Mouse (Mus musculus): ENCODE measurements around the gene Bbs4.

Gene Bbs4

GRCm38 (mm10) chr9:59292493-59292875 lies 60.8 kb downstream of the Bbs4 start:
- in situ Hi-C loops (cut with MboI, MseI) = no loop called here

GRCm38 (mm10) chr9:59291688-59292492 lies 61.4 kb downstream of the Bbs4 start:
- in situ Hi-C loops (cut with MboI, MseI) = no loop called here

- in situ Hi-C loops (cut with MboI, MseI) = no loop called here
Measured at GRCm38 (mm10) chr9:59290957-59291687, 62.2 kb downstream of the Bbs4 start, which contains the start of gene Adpgk. Gene Adpgk (plus strand): TSS chr9:59291558.

GRCm38 (mm10) chr9:59289529-59290115 lies 63.7 kb downstream of the Bbs4 start:
- in situ Hi-C loops (cut with MboI, MseI) = loop anchor here (10.0 kb wide), 1 partner anchor 255 kb away; the partner anchor contains the start of gene Neo1

- in situ Hi-C loops (cut with MboI, MseI) = loop anchor here (10.0 kb wide), 1 partner anchor 254 kb away; the partner anchor contains the start of gene Neo1
Measured at GRCm38 (mm10) chr9:59288685-59289410, 64.5 kb downstream of the Bbs4 start.

GRCm38 (mm10) chr9:59288058-59288457 lies 65.2 kb downstream of the Bbs4 start:
- in situ Hi-C loops (cut with MboI, MseI) = loop anchor here (10.0 kb wide), 1 partner anchor 253 kb away; the partner anchor contains the start of gene Neo1

- in situ Hi-C loops (cut with MboI, MseI) = loop anchor here (10.0 kb wide), 1 partner anchor 251 kb away; the partner anchor contains the start of gene Neo1
Measured at GRCm38 (mm10) chr9:59285614-59286013, 67.7 kb downstream of the Bbs4 start.

GRCm38 (mm10) chr9:59282683-59282986 lies 70.7 kb downstream of the Bbs4 start:
- in situ Hi-C loops (cut with MboI, MseI) = loop anchor here (10.0 kb wide), 1 partner anchor 248 kb away; the partner anchor contains the start of gene Neo1

GRCm38 (mm10) chr9:59281871-59282682 lies 71.2 kb downstream of the Bbs4 start:
- in situ Hi-C loops (cut with MboI, MseI) = loop anchor here (10.0 kb wide), 1 partner anchor 247 kb away; the partner anchor contains the start of gene Neo1

GRCm38 (mm10) chr9:59280888-59281287 lies 72.4 kb downstream of the Bbs4 start:
- in situ Hi-C loops (cut with MboI, MseI) = loop anchor here (10.0 kb wide), 1 partner anchor 246 kb away; the partner anchor contains the start of gene Neo1

- in situ Hi-C loops (cut with MboI, MseI) = loop anchor here (10.0 kb wide), 1 partner anchor 374 kb away; no protein-coding TSS in a partner anchor
Measured at GRCm38 (mm10) chr9:59278694-59279093, 74.6 kb downstream of the Bbs4 start.

- in situ Hi-C loops (cut with MboI, MseI) = loop anchor here (10.0 kb wide), 1 partner anchor 373 kb away; no protein-coding TSS in a partner anchor
Measured at GRCm38 (mm10) chr9:59278199-59278598, 75.1 kb downstream of the Bbs4 start.

GRCm38 (mm10) chr9:59274846-59275455 lies 78.4 kb downstream of the Bbs4 start:
- in situ Hi-C loops (cut with MboI, MseI) = loop anchor here (5.0 to 10.0 kb wide), 2 partner anchors 263 to 370 kb away; no protein-coding TSS in a partner anchor

GRCm38 (mm10) chr9:59273199-59273598 lies 80.1 kb downstream of the Bbs4 start:
- in situ Hi-C loops (cut with MboI, MseI) = loop anchor here (5.0 to 10.0 kb wide), 2 partner anchors 261 to 368 kb away; no protein-coding TSS in a partner anchor

All from T-helper 1 cell (primary cell).